Mouse (Mus musculus) erythroblast, embryonic 14.5 days (primary cell): ENCODE measurements around the gene Borcs6.

Source experiments
- GATA1 ChIP-seq: IDR thresholded peaks from 2 replicates; pipeline ENCODE4 v1.6.1; 2012; ENCODE audit warnings: low read length, inconsistent platforms, mixed read lengths
- TAL1 ChIP-seq: IDR thresholded peaks from 3 replicates; pipeline ENCODE4 v1.6.1; 2012; ENCODE audit warnings: low read length, inconsistent platforms, mixed read lengths

GRCm38 (mm10) chr11:69100639-69101360 lies 41.3 kb downstream of the Borcs6 start:
- TF ChIP-seq GATA1 (no peak), TAL1 (no peak)
